Mouse (Mus musculus) intestine, embryonic 16.5 days (tissue): ENCODE measurements around the gene Acp4. TPM values are rescaled to one million over a fixed set of nuclear protein-coding genes. Genes with fewer than 3 reads are reported as not detected.

ENCODE experiments used
- ATAC-seq: fragments of 200-750 bp; cut with Nextera tagmentation; 2 replicates; pipeline ENCODE4 v1.8.0; 2017; ENCODE audit warnings: moderate TSS enrichment, moderate library complexity
- H3K27ac ChIP-seq: fragments of 300-500 bp; sonication (generic); 2 replicates; pipeline ENCODE4 v1.5.1; 2014; ENCODE audit warnings: mild to moderate bottlenecking, low read length
- H3K27me3 ChIP-seq: fragments of 300-500 bp; sonication (generic); replicated peaks from 2 replicates; pipeline ENCODE4 v1.6.1; 2014; ENCODE audit warnings: low read length, control low read depth, mixed read lengths; ENCODE audit not compliant: control insufficient read depth, insufficient read depth
- H3K36me3 ChIP-seq: fragments of 300-500 bp; sonication (generic); 2 replicates; pipeline ENCODE4 v1.6.1; 2014; ENCODE audit warnings: low read length, control low read depth; ENCODE audit not compliant: control insufficient read depth, insufficient read depth
- H3K4me1 ChIP-seq: fragments of 300-500 bp; sonication (generic); 2 replicates; pipeline ENCODE4 v1.6.1; 2014; ENCODE audit warnings: low read length, control low read depth, mixed read lengths; ENCODE audit not compliant: control insufficient read depth, insufficient read depth
- H3K4me2 ChIP-seq: fragments of 300-500 bp; sonication (generic); 2 replicates; pipeline ENCODE4 v1.6.1; 2014; ENCODE audit warnings: low read depth, low read length, control low read depth
- H3K4me3 ChIP-seq: fragments of 300-500 bp; sonication (generic); 2 replicates; pipeline ENCODE4 v1.5.1; 2014; ENCODE audit warnings: mild to moderate bottlenecking, low read length
- H3K9ac ChIP-seq: fragments of 300-500 bp; sonication (generic); 2 replicates; pipeline ENCODE4 v1.6.1; 2014; ENCODE audit warnings: low read depth, low read length
- H3K9me3 ChIP-seq: fragments of 300-500 bp; sonication (generic); 2 replicates; pipeline ENCODE4 v1.6.1; 2016; ENCODE audit warnings: low read length, control low read depth; ENCODE audit not compliant: control insufficient read depth
- WGBS: fragments of 180-500 bp; shearing (Covaris S2); extraction: QIAGEN DNeasy Blood & Tissue Kit; methylation state at CpG from one replicate; pipeline ENCODE4 v1.1.7; 2014; 5-methylcytosine and 5-hydroxymethylcytosine counted together
- polyA plus RNA-seq: library from polyadenylated mRNA; unstranded; fragments of >200 nt; fragmentation: Nextera tagmentation; extraction: Ambion mirVana; gene quantifications from 2 replicates; pipeline ENCODE4 v1.2.1, GENCODE M21; 2015

The Acp4 gene
- polyA plus RNA-seq, 1 experiment from 2014 or later = not detected

DNA sequence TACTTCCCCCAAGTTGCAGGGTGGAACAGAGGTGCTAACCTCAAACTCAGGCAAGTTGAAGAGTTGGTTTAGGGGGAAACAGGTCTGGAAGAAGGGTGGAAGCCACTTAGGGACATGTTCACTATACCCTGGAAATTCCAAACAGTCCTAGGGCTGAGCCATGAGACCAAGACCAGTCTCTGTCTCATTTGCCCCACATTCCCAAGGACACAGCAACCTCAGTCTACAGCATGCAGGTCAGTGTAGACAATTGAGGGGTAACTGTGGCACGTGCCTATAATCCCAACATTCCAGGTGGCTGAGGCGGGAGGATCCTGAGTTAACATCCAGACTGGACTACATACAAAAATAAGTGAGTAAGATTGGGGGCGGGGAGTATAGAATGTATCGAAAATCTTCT, 7.9 kb downstream of the Acp4 start:
- no peak overlapping the region for H3K4me3 ChIP-seq
- 92% methylated on average over 4 of the region's 4 CpGs for WGBS
- no peaks in the 10 kb centered on the region for H3K27me3 ChIP-seq
- peaks cover 16% of the 10 kb centered on the region for H3K4me1 ChIP-seq
- peaks cover 22% of the 10 kb centered on the region for H3K36me3 ChIP-seq
- H3K27ac ChIP-seq = no peak overlapping the region
- no peaks in the 10 kb centered on the region for H3K9me3 ChIP-seq
- no peak overlapping the region for H3K4me2 ChIP-seq
- no peak for ATAC-seq
- H3K9ac ChIP-seq = no peak overlapping the region

DNA sequence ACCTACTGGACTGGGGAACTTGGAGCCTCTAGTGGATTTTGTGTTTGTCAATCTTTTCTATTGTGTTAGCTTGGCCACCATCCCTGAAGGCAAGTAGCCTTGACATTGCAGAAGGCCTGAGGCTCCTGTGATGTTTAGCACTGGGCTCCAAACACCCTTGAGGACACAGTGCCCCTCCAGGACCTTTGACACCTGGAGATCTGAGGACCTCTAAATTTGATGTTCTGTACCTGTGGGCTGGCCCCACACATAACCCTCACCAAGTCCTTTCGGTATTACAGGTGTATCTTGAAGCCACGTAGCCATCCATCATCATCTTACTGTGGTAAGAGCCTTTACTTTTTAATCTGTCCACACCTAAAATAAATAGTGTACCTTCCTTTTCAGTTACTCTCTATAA, 9.2 kb downstream of the Acp4 start:
- H3K36me3 ChIP-seq = peaks cover 19% of the 10 kb centered on the region
- 0 out of 2 replicates have a peak overlapping the region, but pooled peaks have one; percentile 94 for H3K9ac ChIP-seq
- no peaks in the 10 kb centered on the region for H3K9me3 ChIP-seq
- H3K4me2 ChIP-seq = peak overlapping the region; percentile 79
- H3K4me1 ChIP-seq = peaks cover 16% of the 10 kb centered on the region
- ATAC-seq = no peak
- H3K27me3 ChIP-seq = no peaks in the 10 kb centered on the region
- WGBS = 87% methylated on average over 2 of the region's 2 CpGs
- H3K27ac ChIP-seq = no peak overlapping the region
- H3K4me3 ChIP-seq = peak overlapping the region; percentile 84

DNA sequence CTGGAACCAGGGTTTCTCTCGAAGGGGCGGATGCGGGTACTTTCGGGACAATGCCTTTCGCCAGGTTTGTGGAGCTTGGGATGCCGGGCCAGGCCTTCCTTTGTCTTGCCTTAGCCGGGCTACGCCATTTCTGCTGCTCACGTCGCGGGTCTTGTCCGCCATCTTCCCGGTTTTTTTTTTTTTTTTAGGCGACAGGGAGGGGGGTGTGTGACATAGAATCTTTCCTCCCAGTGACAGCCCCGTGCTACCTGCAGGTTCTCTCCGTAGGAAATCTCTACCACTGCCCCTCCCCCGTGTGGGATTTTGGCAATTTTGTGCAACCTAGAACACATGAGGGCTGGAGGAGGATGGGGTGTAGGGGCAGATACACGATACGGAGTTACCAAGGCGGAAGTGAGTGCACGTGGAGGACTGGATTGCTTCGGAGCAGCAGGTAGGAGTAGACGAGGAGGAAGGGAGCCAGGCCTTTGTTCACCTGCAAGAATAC, 10.2 kb downstream of the Acp4 start:
- under 1% methylated on average over 23 of the region's 23 CpGs for WGBS
- Histone ChIP-seq H3K4me2 (peak overlapping the region; percentile 79), H3K4me3 (peak overlapping the region; percentile 84), H3K36me3 (peaks cover 15% of the 10 kb centered on the region), H3K9ac (peak overlapping the region; percentile 94), H3K27me3 (no peaks in the 10 kb centered on the region), H3K4me1 (peaks cover 16% of the 10 kb centered on the region), H3K9me3 (no peaks in the 10 kb centered on the region), H3K27ac (peak overlapping the region; percentile 87)
- peak; percentile 43 for ATAC-seq

DNA sequence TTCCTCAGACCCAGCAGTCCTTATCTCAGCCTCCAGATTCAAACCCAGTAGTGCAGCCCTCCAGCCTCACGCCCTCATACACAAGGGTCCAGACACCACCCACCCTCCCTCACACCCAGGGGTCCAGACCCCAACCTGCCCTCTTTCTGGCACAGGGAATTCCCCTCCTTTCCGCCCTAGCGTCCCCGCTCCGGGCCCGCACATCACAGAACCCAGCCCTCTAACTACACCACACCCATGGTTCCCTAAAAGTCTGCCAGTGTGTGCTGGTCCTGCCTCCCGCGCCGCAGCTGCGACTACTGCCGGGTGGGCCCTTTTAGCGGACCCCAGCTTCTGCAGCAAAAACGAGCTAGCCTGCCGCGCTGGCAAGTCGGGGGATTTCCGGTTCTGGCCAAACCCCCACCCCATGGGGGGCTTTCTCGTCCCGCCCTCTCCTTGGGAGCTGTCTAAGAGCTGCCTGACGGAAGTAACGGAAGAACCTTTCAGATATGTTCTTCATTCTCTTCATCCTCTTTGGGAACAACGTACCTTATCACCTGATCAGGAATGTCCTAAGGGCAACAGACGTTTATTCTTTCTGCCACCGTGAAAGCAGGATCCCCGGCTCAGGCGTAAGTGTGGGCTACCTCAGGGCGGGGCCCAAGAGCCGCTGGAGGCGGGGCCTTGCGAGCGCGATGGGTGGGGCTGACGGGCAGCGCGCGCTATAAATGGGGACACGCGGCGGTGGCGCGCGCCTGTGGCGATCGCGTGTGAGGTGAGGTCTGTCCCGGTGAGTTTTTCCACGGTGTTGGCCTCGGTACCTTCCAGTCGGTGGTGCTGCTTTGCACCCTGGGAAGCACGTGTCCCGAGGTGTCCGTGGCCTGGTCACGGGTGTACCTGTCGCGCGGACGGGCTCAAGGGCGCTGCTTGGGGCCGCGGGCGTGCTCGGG, 10.9 kb downstream of the Acp4 start, which contains the start of the genes 1700028J19Rik and 2410002F23Rik:
Gene 1700028J19Rik, minus strand, starts transcription at position 641 of the 929 bp plus-strand sequence.
Gene 2410002F23Rik, plus strand, starts transcription at position 668 of the 929 bp plus-strand sequence.
- Histone ChIP-seq H3K4me3 (peak within 1 kb of the TSS; percentile 84), H3K9me3 (no peaks in the 10 kb centered on the region), H3K4me1 (peaks cover 16% of the 10 kb centered on the region), H3K4me2 (peak within 1 kb of the TSS; percentile 79), H3K9ac (peak within 1 kb of the TSS; percentile 94), H3K27ac (peak within 1 kb of the TSS; percentile 87), H3K27me3 (no peaks in the 10 kb centered on the region), H3K36me3 (peaks cover 15% of the 10 kb centered on the region)
- peak; percentile 88 for ATAC-seq
- WGBS = under 1% methylated on average over 62 of the region's 62 CpGs

DNA sequence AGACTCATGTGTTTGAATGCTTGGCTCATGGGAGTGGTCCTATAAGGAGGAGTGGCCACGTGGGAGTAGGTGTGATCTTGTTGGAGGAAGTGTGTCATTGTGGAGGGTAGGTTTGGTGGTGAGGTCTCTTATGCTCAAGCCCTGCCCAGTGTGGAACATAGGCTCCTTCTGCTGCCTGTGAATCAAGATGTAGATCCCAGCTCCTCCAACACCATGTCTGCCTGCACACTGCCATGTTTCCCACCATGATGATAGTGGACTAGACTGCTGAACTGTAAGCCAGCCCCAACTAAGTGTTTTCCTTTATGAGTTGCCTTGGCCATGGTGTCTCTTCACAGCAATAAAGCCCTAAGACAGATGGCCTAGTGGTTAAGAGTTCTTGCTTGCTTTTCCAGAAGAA, 13.1 kb downstream of the Acp4 start:
- no peaks in the 10 kb centered on the region for H3K9me3 ChIP-seq
- no peak overlapping the region for H3K4me3 ChIP-seq
- H3K4me1 ChIP-seq = peaks cover 11% of the 10 kb centered on the region
- H3K27ac ChIP-seq = no peak overlapping the region
- 57% methylated on average over 1 of the region's 1 CpGs for WGBS
- no peak overlapping the region for H3K4me2 ChIP-seq
- no peaks in the 10 kb centered on the region for H3K36me3 ChIP-seq
- no peak overlapping the region for H3K9ac ChIP-seq
- no peak for ATAC-seq
- no peaks in the 10 kb centered on the region for H3K27me3 ChIP-seq

DNA sequence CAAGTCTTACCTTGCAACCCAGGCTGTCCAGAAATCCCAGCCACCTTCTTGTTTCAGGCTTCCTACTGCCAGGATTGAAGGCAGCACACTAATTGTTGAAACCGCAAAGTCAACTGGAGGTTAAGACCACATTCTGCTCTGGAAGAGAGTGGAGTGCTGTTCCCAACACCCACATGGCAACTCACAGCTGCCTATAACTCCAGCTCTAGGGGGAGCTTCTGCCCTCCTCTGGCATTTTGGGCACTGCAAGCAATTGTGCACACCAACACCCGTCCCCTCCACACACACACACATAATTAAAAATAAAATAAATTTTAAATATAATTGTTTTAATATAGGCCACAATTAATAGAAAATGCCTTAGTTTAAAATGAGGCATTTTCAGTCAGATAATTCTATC, 16.0 kb downstream of the Acp4 start:
- no peak for ATAC-seq
- Histone ChIP-seq H3K36me3 (no peaks in the 10 kb centered on the region), H3K4me2 (no peak overlapping the region), H3K4me3 (no peak overlapping the region), H3K9ac (no peak overlapping the region), H3K9me3 (no peaks in the 10 kb centered on the region), H3K27me3 (no peaks in the 10 kb centered on the region), H3K27ac (no peak overlapping the region), H3K4me1 (peaks cover 6% of the 10 kb centered on the region)
- 63% methylated on average over 2 of the region's 2 CpGs for WGBS

DNA sequence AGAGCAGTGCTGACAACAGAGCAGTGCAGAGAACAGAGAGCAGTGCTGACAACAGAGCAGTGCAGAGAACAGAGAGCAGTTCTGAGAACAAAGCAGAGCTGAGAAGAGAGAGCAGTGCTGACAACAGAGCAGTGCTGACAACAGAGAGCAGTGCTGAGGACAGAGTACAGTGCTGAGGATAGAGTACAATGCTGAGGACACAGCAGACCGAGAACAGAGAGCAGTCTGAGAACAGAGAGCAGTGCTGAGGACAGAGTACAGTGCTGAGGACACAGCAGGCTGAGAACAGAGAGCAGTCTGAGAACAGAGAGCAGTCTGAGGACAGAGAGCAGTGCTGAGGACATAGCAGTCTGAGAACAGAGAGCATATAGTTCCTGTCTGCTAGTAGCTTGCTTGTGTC, 16.5 kb downstream of the Acp4 start:
- no peak for ATAC-seq
- 67% methylated on average over 1 of the region's 1 CpGs for WGBS

DNA sequence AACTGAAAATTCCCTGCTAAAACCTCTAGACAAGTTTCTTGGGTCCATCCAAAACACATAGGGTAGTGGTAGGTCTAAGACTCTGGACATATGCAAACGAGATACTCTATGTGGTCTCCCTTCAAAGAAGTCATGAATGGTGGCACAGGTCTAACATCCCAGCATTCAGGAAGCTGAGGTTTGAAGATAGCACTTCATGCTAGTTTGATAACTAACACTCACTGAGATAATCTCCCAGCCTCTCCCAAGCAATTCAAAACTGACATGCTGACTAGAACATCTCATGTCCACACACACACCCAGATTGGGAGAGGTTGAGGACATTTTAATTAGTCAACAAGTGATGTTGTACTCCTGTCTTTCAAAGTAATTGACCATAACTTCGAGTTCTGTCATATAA, 17.3 kb downstream of the Acp4 start:
- no peaks in the 10 kb centered on the region for H3K27me3 ChIP-seq
- H3K4me3 ChIP-seq = no peak overlapping the region
- no peak for ATAC-seq
- H3K9ac ChIP-seq = no peak overlapping the region
- no peak overlapping the region for H3K4me2 ChIP-seq
- no peaks in the 10 kb centered on the region for H3K9me3 ChIP-seq
- no peaks in the 10 kb centered on the region for H3K36me3 ChIP-seq
- WGBS = 61% methylated on average over 2 of the region's 2 CpGs
- H3K27ac ChIP-seq = no peak overlapping the region
- H3K4me1 ChIP-seq = no peaks in the 10 kb centered on the region

More for the DNA sequence above, 16.5 kb downstream of the Acp4 start:
- no peak overlapping the region for H3K9ac ChIP-seq
- no peak overlapping the region for H3K4me3 ChIP-seq
- peaks cover 6% of the 10 kb centered on the region for H3K4me1 ChIP-seq
- no peak overlapping the region for H3K4me2 ChIP-seq
- H3K9me3 ChIP-seq = no peaks in the 10 kb centered on the region
- no peak overlapping the region for H3K27ac ChIP-seq
- no peaks in the 10 kb centered on the region for H3K36me3 ChIP-seq
- H3K27me3 ChIP-seq = no peaks in the 10 kb centered on the region

DNA sequence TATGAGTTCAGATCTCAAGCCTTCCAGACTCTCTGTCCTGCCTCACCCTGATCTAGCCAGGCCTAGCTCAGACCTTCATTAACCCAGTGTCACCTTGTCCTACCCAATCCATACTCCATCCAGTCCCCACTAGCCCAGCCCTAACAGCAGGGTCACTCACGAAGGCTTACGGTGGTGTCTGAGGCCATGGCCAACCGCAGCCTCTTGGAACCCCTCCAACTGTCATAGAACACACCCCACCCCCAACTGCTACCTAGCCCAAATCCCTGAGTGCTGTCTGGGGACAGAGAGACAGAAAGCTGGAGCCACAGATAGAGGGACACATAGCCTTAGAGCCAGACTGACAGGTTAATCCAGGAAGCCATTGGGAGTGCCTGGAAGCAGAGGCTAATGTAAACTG, 21.3 kb downstream of the Acp4 start, which contains the start of gene Gm36864:
Gene Gm36864, plus strand, starts transcription at position 269 of the 400 bp plus-strand sequence.
- H3K4me2 ChIP-seq = no peak within 1 kb of the TSS
- WGBS = 71% methylated on average over 3 of the region's 3 CpGs
- ATAC-seq = no peak
- H3K27me3 ChIP-seq = no peaks in the 10 kb centered on the region
- H3K4me3 ChIP-seq = no peak within 1 kb of the TSS
- H3K9me3 ChIP-seq = no peaks in the 10 kb centered on the region
- H3K27ac ChIP-seq = no peak within 1 kb of the TSS
- no peak within 1 kb of the TSS for H3K9ac ChIP-seq
- H3K4me1 ChIP-seq = no peaks in the 10 kb centered on the region
- no peaks in the 10 kb centered on the region for H3K36me3 ChIP-seq
